Mouse (Mus musculus): ENCODE results near the gene Hck.

Gene Hck

GRCm38 (mm10) chr2:153107046-153107766 is 1.1 kb upstream of the Hck start:
- DNase-seq: no peak

GRCm38 (mm10) chr2:153107802-153108201 is 466 bp upstream of the Hck start:
- DNase-seq: no peak

- no peak for DNase-seq
Observed at GRCm38 (mm10) chr2:153109596-153109995, 1.3 kb downstream of the Hck start.

DNA sequence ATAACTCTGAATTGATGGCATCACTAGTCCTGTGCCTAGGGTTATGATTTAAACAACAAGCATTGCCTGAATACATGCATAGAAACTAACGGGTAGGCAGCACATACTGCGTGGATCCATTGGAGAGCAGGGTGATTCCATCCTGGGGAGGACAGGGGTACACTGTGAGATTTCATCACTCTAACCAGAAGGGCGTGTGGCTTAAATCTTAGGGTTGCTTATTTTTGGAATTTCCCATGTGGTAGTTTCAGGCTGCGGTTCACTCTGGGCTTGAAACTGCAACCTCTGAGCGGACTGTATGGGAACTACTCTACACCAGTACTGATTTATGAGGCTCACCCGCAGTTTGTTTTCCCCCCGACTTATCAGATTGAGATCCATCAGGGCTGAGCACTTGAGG is 3.0 kb downstream of the Hck start:
- DNase-seq: no peak

DNA sequence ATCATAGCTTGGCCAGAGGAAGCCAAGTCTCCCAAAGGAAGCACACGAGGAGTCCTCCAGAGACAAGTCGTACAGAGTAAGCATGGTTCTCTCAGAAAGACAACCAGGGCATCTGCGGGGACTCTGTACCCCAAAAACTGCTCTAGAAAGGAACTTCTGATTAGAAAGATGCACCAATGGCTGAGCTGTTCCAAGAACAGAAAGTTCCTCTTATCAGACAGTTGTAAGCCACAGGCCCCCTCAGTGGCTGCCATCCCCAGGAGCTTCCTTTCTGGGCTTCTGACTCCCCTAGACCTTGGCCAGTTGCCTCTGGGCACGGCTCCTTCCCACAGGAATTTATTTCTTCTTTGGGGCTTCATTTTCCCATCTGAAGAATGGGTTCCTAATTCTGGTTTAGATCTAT is 7.4 kb downstream of the Hck start:
- no peak for DNase-seq

DNA sequence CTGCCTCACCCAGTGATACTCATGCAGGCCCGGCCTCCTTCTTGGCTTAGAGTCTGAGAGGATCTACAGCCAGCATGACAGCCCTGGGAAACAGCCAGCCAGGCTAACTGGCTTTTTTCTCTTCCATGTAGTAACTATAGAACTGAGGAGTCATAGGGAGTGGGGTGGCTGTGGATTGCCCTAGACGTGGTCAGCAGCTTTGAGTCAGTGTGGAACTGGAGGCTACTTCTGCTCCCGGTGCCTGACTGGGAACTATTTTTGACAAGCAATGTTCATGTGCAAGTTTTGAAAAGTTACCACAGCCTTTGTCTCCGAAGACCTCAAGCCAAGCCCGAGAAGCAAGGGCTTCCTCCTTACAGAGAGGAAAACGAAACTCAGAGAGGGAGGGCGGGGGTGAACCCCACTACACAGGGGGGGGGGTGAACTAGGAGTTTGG is 8.8 kb downstream of the Hck start:
- DNase-seq: no peak

- no peak for DNase-seq
Observed at GRCm38 (mm10) chr2:153119488-153119887, 11.2 kb downstream of the Hck start.

DNA sequence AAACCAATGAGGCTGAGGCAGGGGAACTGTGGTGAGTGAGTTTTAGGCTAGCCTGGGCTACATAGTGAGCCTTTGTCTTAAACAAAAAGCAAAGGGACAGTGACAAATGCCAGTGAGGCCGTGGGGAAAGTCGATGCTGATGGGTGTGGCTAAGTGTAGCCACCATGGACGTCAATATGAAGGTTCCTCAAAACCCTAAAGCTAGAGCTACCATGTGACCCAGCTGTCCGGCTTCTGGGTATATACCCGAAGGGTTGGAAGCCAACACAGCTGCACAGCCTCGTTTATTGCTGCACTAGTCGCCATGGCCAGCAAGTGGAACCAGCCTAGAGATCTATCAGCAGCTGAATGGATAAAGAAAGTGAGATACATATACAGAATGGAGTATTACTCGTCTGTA is 11.9 kb downstream of the Hck start:
- no peak for DNase-seq

- no peak for DNase-seq
Observed at GRCm38 (mm10) chr2:153121821-153122615, 13.8 kb downstream of the Hck start.

DNA sequence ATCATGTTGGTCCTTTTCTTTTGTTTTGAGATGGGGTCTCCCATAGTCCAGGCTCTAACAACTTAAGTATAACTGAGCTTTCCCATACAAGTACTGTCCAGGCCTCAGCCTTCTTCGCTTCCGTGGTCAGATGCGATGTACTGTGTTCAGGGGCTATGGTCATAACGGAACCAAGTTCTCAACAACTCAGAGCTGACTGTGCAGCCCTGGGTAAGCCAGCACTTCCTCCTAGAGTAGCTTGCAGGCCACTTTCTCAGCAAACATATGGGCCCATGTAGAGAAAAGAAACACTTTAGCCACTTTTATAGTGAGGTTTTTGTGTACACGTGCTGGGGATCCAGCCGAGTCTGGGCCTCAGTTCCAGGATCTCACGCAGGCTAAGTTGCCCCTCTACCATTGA is 14.4 kb downstream of the Hck start:
- no peak for DNase-seq

- DNase-seq: no peak
Observed at GRCm38 (mm10) chr2:153125875-153126274, 17.6 kb downstream of the Hck start.

DNA sequence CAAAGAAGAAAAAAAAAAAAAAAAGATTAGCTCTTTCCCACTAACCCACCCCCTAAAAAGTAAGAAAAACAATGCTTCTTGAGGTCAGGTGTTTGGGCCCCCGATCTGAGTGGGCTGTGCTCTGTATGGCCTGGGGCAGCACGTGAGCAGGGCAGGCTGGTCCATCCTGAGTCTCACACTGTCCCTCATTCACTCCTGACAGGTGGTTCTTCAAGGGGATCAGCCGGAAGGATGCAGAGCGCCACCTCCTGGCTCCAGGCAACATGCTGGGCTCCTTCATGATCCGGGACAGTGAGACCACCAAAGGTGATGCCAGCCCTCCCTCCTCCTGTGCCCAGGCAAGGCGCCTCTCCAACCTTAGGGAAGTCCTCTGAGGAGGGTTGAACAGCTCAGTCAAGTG is 22.8 kb downstream of the Hck start:
- no peak for DNase-seq

GRCm38 (mm10) chr2:153134237-153134636 is 26.0 kb downstream of the Hck start:
- DNase-seq: no peak

DNA sequence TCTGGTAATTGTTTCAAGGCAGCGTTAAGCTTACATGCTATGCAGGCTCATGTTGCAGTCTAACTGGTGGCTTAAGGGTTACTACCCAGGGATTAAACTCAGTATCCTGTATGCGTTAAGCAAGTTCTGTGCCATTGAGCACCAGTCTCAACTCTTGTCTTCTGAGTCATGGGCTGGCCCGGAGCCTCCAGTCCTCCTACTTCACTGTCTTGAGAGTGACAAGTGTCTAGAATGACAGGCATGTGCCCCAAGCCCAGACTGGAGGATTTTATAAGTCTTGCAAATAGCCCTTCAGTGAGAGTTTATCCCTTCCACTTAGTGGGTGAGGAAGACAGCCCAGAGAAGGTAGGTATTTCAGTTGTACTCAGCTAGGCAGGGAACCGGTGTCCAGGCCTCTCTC is 27.9 kb downstream of the Hck start:
- DNase-seq: no peak

- DNase-seq: no peak
Observed at GRCm38 (mm10) chr2:153139158-153139557, 30.9 kb downstream of the Hck start.

DNA sequence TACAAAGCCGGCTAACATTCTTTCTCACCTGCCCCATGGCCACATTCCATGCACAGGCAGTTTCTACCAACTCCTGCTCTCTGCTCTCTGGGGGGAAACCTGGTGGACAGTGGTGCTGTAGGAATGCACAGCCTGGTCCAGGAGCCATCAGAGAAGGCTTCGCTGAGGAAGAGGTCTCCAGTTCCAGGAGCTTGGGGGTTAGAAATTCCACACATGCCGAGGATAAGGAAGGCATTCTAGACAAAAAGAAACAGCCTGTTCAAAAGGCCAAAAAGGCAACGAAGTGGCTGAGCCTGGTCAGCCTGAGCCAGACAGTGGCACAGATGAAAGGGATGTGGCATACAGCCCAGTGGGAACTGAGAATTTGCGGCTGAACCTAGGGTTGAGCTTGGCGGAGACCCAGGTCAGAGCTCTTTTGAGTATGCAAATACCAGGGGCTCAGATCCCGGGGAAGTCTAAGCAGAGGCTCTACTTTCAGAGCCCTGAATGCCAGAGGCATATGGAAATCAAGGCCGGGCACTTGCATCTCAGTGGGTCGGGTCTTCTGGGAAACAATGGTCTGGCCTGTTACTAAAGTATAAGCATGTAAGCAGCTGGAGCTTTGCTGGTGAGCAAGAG is 31.8 kb downstream of the Hck start:
- DNase-seq: no peak

DNA sequence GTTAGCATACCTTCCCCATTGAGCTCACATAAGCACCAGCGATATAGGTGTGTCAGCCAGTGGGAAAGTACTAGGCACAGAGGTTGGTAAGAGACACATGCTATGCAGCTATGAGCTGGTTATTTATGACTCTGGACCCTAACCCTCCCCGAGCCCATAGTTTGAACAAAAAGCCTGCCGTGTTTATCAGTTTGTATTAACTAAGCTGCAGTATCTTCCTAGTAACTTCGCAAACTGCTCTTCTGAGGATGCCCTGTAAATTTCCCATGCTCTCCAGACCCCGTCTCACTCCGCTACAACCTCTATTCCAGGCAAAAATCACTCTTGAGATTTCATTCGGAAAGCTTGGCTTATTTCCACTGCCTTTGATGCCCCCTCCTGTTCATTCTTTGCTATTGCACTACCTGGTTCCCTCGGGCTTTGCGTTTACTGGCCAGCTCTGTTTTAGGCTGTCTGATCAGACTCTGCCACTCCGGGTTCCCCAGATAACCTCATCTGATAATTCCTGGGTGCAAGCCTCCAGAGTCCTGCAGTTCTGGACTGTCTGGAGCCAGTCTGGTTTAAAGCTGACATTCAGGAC is 34.4 kb downstream of the Hck start:
- DNase-seq: peak; percentile 65

- DNase-seq: no peak
Observed at GRCm38 (mm10) chr2:153145346-153145745, 37.1 kb downstream of the Hck start.

- DNase-seq: no peak
Observed at GRCm38 (mm10) chr2:153147236-153147635, 39.0 kb downstream of the Hck start.

DNA sequence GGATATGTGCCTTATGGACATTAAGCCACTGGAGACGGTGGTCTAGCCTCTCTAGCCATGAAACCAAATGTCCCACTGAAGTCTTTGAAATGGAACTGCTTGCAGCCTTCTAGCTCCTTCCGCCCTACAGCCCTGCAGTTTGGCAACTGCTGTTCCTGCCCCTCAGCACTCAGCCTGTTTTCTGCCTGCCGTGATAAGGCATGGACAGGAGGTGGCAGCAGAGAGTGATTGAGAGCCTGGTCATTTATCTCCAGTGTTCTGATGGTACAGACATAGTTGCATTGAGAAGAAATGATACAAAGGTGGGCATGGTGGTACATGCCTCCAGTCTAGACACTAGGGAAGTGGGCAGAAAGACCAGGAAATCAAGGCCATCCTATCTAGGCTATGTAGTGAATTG is 39.4 kb downstream of the Hck start:
- peak; percentile 78 for DNase-seq

GRCm38 (mm10) chr2:153149742-153150141 is 41.5 kb downstream of the Hck start:
- DNase-seq: no peak

DNA sequence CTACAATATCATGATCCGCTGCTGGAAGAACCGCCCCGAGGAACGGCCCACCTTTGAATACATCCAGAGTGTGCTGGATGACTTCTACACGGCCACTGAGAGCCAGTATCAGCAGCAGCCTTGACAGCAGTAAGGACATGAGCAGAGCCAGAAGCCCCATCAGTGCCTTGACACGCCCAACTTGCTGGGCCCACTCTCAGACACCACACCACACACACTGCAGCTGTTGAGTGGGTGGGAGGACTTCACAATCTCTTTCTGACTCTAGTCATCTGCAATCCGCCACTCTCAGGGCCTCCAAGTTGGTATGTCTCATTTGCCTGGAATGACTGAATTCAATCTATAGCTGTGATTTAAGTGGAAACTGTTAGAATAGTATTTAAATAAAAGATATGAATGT is 42.8 kb downstream of the Hck start:
- no peak for DNase-seq

GRCm38 (mm10) chr2:153151926-153152665 is 43.8 kb downstream of the Hck start:
- peak; percentile 36 for DNase-seq
